Mouse (Mus musculus) right cerebral cortex, postnatal 25 days (tissue): ENCODE measurements around the gene Tbccd1.

Source experiments
- DNase-seq: peaks from one replicate; pipeline ENCODE4 v3.0.0; 2022

Tbccd1 gene

DNA sequence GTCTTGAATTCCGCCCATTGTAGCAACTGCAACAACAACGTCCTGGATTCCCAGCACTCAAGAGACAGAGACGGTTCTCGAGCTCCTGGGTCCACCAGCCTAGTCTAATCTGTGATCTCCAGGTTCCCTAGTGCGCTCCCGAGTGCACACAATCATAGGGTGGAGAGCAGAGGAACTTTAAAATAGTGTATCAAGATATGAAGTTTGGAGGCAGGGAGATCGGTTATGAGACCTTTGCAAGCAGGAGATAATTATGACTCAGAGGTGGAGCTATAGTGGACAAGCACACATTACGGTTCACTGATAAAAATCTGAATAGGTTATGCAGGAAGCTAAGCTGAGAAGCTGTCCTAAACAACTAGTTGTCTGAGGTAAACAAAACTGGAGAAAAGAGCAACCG is 696 bp downstream of the Tbccd1 start:
- DNase-seq, result no peak

DNA sequence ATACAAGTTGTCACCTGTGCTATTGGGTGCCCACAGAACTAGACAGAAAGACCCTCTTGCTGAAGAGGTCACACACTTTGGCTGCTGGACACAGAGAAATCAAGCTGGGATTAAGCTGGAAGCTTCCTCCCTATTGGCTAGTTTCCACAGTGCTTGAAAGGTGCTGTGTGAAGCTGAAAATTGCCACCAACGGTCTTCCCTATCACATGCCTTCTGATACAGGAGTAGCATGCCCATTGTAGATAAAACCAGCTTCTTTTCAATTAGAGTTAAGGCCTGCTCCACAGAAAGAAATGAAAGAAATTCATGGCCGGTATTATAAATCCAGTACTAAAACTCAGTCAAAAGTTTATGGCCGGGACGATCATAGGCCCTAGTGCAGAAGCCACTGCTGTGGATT is 4.8 kb downstream of the Tbccd1 start:
- DNase-seq, result no peak

DNA sequence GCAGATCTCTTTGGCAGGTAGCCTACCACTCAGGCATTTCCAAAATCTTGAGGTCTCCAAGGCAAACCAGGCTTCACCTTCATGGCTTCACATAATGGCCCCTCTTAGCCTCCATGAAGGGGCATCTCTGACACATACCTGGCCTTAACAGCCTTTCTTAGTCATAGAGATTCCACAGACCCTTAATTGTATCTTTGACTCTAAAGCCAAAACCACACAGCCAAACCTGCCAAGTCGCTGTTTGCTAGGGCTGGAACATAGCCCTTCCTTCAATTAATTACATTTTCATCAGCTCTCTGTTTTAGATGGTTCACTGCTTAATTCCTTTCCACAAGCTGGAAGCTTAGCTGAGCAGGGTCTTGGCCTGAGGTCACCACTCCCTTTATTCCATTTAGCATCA is 9.1 kb downstream of the Tbccd1 start:
- no peak for DNase-seq

DNA sequence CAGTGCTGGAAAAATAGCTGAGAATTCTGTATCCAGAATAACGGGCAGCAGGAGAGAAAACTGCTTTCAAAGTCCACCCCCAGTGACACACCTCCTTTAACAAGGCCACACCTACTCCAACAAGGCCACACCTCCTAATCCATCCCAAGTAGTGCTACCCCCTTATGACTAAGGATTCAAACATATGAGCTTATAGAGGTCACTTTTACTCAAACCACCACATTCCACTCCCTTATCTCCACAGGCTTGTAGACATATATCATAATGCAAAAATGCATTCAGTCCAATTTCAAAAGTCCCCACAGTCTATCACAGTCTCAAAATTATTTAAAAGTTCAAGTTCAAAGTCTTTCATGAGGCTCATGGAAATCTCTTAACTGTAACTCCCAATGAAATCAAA is 9.8 kb downstream of the Tbccd1 start:
- DNase-seq, result no peak

DNA sequence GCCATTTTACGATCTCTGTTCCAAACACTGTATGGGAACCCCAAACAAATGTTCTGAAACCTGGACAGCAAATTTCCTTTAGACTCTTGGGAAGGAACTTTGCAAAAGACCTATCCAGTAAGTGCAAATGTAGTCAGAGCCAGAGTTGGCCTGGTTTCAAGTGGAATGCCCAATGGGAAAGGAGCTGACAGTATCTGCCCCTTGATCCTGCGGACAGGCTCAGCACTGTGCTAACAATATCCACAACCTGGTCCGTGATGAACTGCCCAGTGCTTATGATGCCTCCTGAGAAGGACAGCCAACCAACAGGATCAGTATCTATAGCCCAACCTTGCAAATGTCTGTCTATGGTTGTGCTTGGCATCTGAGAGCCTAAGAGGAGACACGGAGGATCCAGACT is 12.0 kb downstream of the Tbccd1 start:
- no peak for DNase-seq

DNA sequence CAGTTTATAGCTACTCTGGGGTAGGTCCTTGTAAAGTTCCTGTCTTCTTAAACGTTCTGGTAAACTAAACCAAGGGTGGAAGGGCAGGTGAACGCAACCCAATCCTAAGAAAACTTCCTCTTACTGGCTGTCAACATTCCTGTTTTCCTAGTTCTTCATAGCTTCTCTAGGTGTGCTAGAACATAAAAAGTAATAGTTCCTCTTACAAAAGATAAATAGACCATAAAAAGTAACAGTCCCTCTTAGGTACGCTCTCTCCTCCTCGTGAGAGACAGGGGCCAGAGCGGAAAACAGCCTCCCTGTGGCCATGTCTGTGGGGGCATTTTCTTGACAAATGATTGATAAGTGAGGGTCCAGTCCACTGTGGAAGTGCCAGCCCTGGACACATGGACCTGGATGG is 12.6 kb downstream of the Tbccd1 start:
- no peak for DNase-seq

DNA sequence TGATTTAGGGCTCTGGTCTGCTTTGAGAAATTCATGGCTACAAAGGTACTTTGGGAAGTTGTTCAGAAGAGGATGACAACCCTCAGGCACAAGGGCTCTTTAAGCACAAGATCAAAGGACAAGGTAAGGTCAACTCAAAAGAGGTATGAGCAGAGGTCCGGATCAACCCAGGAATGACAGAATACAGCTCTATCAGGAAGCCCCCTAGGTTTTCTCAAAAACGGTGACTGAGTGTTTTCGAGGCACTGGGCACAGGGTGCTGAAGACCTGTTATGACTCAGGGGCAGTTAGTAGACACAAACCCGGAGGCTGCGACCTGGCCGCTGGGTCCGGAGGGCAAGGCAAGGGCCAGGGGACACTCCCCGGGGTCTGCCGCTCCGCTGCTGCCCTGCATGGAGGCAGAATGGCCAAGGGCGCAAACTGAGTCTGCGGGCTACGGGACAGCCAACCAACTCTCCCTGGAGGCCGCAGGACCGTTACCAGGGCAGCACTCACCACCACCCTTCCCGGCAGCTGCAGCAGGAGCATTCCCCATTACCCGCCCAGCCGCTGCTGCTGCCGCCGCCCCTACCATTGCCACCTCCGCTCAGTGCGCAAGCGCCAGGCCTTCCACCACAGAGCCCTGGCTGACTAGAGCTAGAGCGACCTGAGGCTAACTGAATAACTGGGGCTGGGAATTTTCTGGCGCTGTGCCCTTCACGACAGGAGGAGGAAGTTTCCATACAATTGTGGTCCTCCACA is 13.2 kb downstream of the Tbccd1 start:
- peak; percentile 77 for DNase-seq

DNA sequence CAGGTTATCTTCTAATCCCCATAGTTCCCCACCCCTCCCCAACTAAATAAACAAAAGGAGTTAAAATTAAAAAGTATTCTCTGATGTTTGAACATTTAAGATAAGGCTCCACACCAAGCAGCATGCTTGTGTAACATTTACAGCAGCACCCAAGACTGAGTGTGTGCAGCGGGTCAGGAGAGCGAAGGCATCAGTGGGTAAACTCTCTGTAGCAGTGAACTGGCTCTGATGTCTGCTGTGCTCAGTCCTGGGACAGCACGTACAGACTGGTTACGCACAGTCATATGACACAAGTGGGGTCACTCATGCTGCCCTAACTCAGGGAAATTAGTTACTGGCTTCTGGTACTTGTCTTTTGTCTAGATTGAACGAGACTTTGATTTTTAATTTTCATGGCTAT is 14.6 kb downstream of the Tbccd1 start:
- no peak for DNase-seq

DNA sequence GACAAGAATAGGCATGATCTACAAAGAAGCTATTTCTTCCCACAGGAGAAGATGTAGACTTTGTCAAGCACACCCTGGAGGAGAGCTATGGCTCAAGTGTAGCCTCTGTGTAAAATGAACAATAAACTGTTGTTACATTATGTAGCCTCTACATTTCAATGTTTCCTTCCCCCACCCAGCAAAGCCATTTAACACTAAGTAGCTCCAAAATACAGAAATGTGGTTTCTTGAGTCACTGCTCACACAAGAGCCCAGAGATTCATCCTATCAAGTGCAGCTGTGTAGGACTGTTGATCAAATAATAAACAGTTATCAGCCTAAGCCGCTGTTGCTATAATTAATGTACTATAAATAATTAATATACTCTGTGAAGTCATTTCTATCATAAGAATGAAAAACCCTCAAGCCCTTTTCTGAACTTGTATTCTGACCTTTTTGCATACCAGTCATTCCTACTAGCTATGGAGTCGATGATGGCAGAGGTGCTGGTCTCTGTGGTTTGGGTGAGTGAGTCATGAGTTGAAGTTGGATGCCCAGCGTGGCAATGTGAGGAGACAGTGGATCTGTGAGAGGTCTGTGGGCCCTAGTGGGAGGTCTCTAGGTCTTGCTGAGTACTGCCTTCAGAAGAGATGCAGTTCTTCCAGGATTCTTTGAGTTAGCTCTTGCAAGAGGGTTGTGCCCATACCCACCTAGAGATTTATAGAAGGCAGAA is 18.2 kb downstream of the Tbccd1 start:
- no peak for DNase-seq

DNA sequence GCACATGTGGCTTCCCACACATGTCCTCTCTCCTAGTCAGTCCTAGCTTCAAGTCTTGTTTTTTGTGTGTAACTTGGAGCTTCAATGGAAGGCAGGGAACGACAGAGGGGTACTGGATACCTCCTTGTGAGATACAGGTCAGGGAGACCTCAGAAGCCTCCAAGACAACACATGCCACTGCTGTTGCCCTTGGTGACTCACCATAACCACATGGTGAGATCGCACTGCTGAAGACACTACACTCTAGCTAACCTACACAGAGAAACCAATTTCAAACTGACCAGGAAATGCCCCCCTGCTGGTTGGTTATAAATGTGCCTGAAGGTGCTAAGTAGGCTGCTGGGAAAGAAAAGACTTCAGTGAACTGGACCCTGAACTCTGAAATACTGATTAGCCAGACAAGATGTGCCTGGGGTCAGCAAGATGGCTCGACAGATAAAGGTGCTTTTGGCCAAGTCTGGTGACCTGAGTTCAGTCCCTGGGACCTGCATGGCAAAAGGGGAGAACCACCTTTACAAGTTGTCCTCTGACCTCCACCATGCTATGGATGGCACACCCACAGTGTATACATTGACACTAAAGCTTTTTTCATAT is 24.4 kb downstream of the Tbccd1 start:
- no peak for DNase-seq

DNA sequence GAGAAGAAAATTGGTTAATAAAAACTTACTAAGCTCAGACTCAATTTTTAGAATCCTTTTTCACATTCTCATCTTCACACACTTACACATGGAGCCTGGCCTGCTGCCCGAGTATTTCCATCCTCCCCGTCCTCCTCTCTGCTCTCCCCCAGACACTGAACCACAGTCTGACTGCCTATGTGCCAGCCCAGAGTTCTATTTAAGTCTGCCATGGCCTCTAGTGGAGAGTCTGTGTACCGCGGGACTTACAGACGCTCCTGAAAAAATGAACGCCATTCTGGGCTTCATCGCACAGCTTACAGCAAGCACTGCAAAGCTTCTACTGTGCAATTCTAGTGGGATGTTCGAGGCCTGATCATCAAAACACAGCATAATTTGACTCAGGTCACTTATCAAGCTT is 36.7 kb downstream of the Tbccd1 start:
- DNase-seq, result peak; percentile 39

DNA sequence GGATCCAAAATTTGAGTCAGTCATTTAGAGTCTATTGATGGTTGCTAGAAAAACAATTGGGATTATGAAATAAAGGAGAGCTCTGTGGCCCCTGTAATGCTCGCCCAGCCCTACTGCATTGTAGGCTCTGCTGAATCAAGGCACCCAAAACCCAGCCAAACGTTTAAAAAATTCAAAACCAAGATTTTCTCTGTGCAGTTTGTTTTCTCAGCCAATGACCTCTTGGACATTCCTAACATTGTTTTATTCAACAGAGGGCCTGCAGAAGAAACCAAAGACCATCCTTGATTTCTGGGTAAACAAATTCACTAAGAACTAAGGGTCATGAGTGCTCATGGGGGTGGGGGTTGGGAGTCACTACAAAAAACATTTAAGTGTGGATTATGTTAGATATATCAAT is 46.0 kb downstream of the Tbccd1 start, which contains the start of gene Crygs:
Gene Crygs, minus strand, starts transcription at position 101 of the 400 bp plus-strand sequence.
- no peak for DNase-seq

DNA sequence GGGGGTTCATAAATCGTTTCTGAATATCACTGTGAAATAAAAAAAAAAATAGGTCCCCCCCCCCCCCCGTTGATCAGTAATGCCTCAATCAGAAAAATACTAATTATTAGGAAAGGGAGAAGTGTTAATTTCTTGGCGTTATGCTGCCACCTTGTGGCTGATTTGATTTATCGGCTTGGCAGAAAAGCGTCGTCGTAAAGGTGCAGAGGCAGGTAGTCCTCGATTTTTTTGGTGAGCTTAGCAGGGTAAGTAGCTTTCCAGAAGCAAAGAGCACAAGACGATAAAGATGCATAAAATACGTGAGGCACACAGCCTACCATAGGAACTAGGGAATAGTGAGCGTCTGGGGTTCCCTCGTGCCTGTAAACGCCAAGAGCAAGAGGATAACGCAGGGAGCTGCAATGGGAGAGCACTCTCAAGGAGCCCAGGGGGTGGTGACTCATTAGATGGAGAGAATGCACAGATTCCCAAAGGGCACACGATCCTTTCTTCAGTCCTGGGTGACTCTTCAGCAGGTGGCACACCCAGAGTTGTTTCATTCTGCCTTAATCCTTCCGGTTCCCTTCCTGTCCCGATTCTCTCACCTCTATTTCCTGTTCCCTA is 49.9 kb downstream of the Tbccd1 start:
- peak; percentile 47 for DNase-seq

DNA sequence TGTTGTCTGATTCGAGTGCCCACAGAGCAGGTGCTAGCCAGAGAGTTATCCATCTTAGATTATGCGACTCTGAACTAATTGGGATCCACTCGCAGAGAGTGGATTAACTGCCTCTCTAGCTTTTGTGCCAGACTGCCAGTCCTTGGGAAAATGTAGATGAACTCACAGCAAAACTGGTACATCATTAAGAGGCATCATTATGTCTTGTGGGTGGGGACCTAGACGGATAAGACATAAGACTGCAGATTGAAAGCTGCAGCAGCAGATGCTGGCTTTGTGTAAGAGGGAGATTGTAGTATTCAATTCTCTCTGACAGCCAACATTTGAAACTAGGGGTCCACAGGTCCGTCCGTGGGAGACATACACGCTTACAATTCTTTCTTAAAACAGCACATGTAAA is 54.7 kb downstream of the Tbccd1 start:
- no peak for DNase-seq

DNA sequence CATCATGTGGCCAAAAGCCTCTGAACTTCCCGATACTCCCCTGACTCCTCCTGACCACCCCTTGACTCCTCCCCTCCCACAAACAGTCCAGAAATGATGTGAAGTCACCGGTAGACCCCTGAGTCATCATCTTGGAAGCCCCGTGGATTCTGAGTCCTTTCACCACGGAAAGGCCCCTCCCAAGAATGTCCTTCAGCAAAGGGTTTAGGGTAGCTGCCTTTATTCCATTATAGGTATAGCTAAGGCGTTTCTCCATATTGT is 56.7 kb downstream of the Tbccd1 start:
- DNase-seq, result no peak

DNA sequence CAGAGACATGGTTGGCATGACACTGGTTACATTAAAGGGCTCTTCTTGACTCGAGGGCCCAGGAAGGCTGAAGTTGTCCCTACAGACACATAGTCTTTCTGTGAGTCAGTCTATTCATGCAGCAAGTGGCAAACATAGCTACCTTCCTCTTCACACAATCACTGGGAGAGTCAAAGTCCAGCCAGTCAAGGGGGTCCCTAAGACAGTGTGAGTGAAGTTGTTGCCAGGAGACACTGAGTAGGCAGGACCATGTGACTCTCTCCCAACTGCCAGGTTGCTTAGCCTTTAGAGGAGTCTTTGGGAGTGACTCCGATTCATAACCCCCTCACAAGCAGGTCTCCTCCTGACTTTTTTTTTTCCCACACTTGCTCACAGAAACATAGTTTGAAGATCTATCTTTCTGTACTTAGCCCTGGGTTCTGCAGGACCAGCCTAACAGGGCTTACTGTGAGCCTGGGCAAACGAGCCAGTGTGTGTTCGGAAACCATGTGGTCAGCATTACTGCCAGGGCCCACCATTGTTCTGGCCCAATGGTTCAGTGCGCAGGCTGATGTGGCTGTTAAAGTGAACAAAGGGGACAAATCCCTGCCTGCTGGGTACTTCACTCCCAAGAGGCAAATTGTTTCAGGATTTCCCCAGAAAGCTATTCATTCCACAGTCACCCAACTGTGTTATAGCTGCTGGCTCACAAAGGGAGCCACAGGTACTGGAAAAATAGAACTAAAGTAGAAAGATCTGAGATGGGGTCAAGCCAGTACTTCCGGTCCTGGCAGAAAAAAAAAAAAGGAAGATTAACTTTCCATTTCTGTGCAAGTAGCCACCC is 57.2 kb downstream of the Tbccd1 start:
- DNase-seq, result no peak

DNA sequence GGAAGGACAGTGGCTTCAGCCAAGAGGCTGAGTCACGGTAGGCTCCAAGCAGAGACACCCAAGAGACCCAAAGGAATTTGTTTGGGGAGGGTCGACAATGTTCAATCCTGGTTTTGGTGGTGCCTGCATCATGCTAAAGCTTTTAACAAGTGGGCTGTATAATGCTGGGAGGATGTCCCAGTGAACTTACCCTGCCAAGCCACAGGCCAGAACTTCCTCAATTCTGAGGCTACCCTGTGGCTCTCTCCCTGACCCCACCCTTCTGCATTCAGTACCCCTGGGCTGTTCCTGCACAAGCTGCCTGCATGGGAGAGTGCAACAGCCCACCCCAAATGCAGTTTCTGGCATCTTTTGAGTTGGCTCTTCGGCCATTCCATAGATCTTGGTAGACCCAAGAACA is 58.9 kb downstream of the Tbccd1 start:
- DNase-seq, result no peak

DNA sequence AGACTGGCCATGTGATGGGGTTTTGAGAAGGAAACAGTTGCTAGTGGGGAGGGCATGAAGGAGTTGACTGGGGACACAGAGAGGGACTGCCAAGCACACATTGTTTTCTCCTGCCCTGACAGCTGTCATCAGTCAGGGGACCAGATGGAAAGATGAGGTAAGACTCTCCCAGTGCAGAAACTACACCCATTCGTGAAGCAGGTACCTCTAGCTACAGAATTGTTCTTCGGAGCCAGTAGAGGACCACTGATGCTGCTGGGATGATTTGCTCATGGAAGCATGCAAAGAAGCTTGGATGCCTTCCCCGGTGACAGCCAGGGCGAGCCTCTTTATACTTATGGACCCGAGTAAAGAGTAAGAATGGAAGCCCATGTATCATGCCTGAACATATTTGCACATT is 59.9 kb downstream of the Tbccd1 start:
- DNase-seq, result no peak

DNA sequence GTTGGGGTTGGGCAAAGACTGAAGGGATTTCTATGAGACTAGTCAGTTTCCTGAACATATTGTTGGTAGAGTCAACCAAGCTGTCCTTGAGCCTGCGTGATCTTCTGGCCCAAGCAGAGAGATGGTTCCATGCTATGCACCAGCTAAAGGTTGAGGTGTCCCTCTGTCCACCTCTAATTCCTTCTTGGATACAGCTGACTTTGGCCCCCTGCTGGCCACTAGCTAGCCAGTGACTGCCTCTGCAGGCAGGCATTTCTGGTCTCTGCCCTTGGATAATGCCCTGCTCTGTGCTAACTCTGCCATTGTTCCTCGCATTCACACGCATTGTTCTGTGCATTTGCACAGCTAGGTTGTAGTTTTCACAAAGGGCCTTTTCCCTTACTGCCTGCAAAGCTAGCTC is 62.0 kb downstream of the Tbccd1 start:
- DNase-seq, result no peak

DNA sequence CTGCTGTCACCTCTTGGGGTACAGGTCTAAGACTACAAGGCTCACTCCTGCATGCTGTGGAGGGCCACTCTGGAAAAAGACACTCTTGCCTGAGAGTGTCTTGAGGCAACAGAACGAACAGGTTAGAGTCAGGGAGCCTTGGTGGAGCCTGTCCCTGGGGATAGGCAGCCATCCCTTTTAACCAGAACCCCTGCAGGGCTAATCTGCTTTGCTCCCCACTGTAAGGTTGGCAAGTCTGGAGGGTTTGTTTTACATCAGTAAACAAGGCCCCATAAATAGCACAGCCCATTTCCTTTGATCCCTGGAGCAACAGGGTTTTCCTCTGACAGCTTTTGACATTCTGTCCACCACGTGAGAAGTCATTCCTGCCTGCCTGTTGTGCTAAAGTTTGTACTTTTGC is 66.2 kb downstream of the Tbccd1 start:
- DNase-seq, result no peak

DNA sequence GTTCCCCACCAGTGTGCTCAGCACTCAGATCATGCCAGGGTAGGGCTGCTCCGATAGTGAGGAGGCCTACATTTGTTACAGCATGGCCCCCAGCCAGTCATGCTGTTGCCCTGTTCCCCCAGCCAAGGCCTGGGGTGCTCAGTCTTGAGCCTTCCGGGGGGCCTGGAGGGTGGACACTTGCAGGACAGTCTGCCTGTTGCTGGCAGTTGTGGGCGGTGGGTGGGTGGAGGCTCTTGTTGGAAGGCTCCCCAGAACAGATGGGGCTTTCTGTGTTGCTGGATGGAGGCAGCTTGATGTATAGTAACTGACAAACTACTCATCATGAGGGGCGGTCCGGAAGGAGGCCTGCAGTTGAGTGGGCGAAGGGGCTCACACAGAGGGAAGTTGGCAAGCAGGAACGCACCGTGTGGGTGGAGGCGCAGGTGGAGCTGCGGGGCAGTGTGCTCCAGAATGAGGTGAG is 67.5 kb downstream of the Tbccd1 start:
- DNase-seq, result peak; percentile 81

DNA sequence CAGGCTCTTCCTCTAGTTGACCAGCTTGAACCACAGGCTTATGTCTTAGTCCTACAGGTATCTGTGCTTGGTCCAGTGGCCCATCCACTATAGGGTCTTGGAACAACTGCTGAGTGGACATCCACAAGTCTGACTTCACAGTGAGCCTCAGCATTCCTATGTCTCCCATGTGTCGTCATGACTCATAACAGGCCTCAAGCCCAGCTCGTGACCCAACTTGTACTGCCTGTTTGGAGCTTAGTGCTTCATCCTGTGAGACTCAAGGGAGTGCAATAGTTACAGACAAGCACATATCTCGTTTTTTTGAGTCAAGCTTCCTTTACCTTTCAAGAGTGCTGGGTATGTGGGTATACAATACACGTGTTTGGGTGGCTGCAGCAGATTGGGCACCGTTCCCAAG is 74.8 kb downstream of the Tbccd1 start:
- no peak for DNase-seq

DNA sequence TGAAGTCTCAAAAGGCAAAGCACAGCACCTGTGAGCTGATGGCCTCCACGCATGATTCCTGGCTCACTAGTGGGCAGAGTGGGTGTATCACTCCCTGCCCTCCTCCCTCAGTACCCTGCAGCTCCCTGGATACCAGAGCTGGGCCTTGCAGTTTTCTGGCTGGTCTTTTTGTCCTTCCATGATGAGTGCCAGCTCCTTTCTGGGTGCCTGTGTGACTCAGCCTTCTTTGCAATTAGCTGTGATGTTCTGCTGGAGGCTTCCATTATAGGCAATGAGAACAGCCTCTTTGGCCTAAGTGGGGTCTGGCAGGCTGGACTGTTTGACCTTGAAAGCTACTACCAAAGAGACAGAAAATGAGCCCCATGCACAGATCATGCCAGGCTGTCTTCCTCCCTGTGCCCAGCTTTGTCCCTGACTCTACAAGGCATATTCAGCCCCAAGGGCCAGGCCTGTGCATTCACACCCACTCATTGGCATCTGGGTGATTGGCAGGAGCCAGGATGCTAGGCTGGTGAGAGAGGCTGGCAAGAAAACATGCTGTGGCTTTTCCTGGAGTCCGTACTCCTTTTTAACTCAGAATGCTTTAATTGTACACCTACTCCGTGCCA is 78.1 kb downstream of the Tbccd1 start:
- no peak for DNase-seq
